Mouse (Mus musculus): ENCODE results near the gene Cep72.
"Not testable (repeated sequence)": the region's sequence is repeated elsewhere in the genome, so short reads cannot be mapped to it uniquely, and the experiment has no call there.

Cep72 gene

DNA sequence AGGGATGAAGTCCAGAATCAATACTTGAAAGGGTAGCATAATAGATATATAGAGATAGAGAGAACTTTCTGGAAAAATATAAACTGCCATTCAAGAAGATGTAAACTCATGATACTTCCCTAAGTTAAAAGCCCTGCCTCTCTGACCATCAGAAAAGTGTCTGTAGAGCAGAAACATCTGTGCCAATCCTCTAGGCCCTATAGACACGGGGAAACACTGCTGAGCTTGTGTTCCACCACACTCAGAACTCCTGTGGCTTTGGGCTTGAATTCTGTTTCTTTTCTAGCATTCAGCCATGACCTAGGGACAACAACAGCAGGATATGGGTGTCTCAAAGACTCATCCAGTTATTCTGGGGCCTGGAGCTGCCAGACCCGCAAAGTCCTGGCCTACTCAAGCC, 33.8 kb upstream of the Cep72 start:
- no peaks in the 10 kb centered on the region for H3K4me1 ChIP-seq (replicated peaks; ENCODE audit: low read depth, low read length)
- no peaks in the 10 kb centered on the region for H3K36me3 ChIP-seq (ENCODE audit: insufficient read depth, low read length)
- H3K4me3 ChIP-seq (replicated peaks; ENCODE audit: low read length) = no peak overlapping the region
- no peaks in the 10 kb centered on the region for H3K27me3 ChIP-seq (ENCODE audit: insufficient read depth, low read length)
- TF ChIP-seq POU5F1 (IDR thresholded peaks at IDR 0.05; ENCODE audit: borderline replicate concordance, low read length) = no peak
- no peak for TF ChIP-seq NANOG (IDR thresholded peaks at IDR 0.05; ENCODE audit: borderline replicate concordance, low read length)
- no peak for TF ChIP-seq CTCF (conservative IDR thresholded peaks at IDR 0.05; ENCODE audit: low read length)
- H3K9me3 ChIP-seq (ENCODE audit: low read length) = no peaks in the 10 kb centered on the region

DNA sequence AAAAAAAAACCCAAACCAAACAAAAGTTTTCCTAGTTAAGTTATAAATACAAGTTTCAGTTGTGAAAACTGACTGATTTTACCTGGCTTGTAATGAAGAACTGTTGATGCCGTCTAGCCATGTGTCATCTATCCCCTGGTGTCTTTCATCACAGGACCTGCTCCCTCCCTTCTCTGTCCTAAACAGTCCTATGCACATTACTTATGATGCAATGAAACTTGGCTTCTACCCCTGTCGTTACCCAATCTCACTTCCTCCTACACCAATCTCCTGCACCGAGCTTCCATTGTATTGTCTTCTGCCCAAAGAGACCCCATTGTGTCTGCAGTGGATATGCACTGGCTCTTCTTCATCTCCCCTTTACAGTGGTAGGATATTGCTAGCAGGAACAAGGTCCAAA, 28.2 kb upstream of the Cep72 start:
- TF ChIP-seq POU5F1 (IDR thresholded peaks at IDR 0.05; ENCODE audit: borderline replicate concordance, low read length) (no peak), CTCF (conservative IDR thresholded peaks at IDR 0.05; ENCODE audit: low read length) (no peak), NANOG (IDR thresholded peaks at IDR 0.05; ENCODE audit: borderline replicate concordance, low read length) (no peak)
- Histone ChIP-seq H3K27me3 (ENCODE audit: insufficient read depth, low read length) (no peaks in the 10 kb centered on the region), H3K4me3 (replicated peaks; ENCODE audit: low read length) (no peak overlapping the region), H3K9me3 (ENCODE audit: low read length) (no peaks in the 10 kb centered on the region), H3K36me3 (ENCODE audit: insufficient read depth, low read length) (no peaks in the 10 kb centered on the region), H3K4me1 (replicated peaks; ENCODE audit: low read depth, low read length) (no peaks in the 10 kb centered on the region)

DNA sequence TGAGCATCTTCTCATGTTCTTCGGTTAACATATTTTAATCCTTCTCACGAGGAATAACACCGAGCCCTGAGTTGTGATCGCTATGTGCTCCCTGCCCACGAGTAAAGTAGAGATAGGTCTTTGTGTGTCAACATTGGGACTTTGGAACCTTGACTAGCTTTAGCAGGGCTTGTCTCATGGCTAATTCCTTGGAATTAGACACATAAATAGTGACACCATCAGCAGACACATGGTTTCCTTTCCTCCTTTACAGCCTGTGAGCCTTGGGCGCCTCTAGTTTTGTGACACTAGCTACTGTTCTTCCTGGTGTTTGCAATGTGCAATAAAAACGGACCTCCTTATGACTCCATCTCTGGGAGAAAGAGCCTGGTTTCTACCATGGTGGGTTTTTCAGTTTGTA, 11.3 kb upstream of the Cep72 start:
- no peaks in the 10 kb centered on the region for H3K9me3 ChIP-seq (ENCODE audit: low read length)
- H3K4me1 ChIP-seq (replicated peaks; ENCODE audit: low read depth, low read length) = no peaks in the 10 kb centered on the region
- peaks cover 12% of the 10 kb centered on the region; the same call in 1 of the 2 replicates for H3K27me3 ChIP-seq (ENCODE audit: insufficient read depth, low read length)
- no peak overlapping the region for H3K4me3 ChIP-seq (replicated peaks; ENCODE audit: low read length)
- no peaks in the 10 kb centered on the region for H3K36me3 ChIP-seq (ENCODE audit: insufficient read depth, low read length)
- TF ChIP-seq CTCF (conservative IDR thresholded peaks at IDR 0.05; ENCODE audit: low read length) (no peak), POU5F1 (IDR thresholded peaks at IDR 0.05; ENCODE audit: borderline replicate concordance, low read length) (no peak), NANOG (IDR thresholded peaks at IDR 0.05; ENCODE audit: borderline replicate concordance, low read length) (no peak)

DNA sequence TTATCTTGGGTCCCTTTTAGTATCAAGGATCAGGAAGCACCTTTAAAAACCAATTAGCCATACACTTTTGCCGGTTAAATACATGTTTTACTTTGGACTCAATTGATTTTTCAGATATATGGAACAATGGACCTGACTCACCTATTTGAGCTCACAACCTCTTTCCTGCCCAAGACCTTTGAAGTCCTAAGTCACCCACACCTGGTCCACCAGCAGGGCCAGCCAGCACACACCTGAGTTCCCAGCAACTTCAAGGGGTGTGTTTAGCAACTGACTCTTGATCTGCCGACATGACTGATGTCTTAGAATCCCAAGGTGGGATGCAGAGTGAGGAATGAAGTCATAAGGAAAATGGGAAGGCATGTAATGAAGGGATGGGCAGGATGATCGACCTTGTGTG, 9.6 kb upstream of the Cep72 start:
- TF ChIP-seq CTCF (conservative IDR thresholded peaks at IDR 0.05; ENCODE audit: low read length) (no peak), POU5F1 (IDR thresholded peaks at IDR 0.05; ENCODE audit: borderline replicate concordance, low read length) (no peak), NANOG (IDR thresholded peaks at IDR 0.05; ENCODE audit: borderline replicate concordance, low read length) (no peak)
- Histone ChIP-seq H3K9me3 (ENCODE audit: low read length) (no peaks in the 10 kb centered on the region), H3K27me3 (ENCODE audit: insufficient read depth, low read length) (peaks cover 12% of the 10 kb centered on the region; the same call in 1 of the 2 replicates), H3K4me1 (replicated peaks; ENCODE audit: low read depth, low read length) (no peaks in the 10 kb centered on the region), H3K4me3 (replicated peaks; ENCODE audit: low read length) (no peak overlapping the region), H3K36me3 (ENCODE audit: insufficient read depth, low read length) (no peaks in the 10 kb centered on the region)

DNA sequence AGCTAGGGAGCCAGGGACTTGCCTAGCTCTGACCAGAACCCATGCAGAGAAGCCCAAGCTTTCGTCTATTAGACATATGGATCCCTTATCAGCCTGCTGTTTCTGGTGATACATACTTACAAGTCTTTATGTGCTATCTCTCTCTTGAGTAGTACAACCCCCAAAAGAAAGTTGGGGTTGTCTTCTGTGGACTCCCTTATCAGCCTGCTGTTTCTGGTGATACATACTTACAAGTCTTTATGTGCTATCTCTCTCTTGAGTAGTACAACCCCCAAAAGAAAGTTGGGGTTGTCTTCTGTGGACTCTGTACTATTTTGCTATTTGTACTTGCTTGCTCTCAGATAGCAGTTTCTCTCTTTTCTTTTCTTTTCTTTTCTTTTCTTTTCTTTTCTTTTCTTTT, 9.1 kb upstream of the Cep72 start:
- H3K4me3 ChIP-seq (replicated peaks; ENCODE audit: low read length); H3K4me1 ChIP-seq (replicated peaks; ENCODE audit: low read depth, low read length); H3K9me3 ChIP-seq (ENCODE audit: low read length); H3K36me3 ChIP-seq (ENCODE audit: insufficient read depth, low read length): not testable (repeated sequence)
- peaks cover 11% of the 10 kb centered on the region; the same call in 1 of the 2 replicates for H3K27me3 ChIP-seq (ENCODE audit: insufficient read depth, low read length)

DNA sequence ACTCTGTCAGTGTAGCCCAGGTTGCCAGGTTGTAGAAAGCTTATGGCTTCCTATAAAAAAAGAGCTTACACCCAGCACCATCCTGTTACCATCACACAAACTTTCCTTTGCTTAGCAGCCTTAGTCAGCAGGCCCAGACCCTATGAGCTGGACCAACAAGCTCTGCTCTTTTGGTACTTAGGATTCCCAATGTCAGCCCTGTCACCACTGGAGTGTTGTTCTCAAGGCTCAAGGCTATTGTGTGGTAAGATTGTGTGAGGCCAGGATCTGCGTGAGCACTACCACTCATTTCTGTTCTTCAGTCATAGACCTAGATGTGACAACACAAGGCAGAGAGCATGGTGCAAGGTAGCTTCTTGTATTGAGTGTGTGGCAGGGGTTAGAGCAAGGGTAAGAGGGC, 4.5 kb upstream of the Cep72 start:
- H3K9me3 ChIP-seq (ENCODE audit: low read length) = no peaks in the 10 kb centered on the region
- no peak overlapping the region for H3K4me3 ChIP-seq (replicated peaks; ENCODE audit: low read length)
- H3K27me3 ChIP-seq (ENCODE audit: insufficient read depth, low read length) = no peaks in the 10 kb centered on the region; the same call in 1 of the 2 replicates
- TF ChIP-seq CTCF (conservative IDR thresholded peaks at IDR 0.05; ENCODE audit: low read length) (no peak), POU5F1 (IDR thresholded peaks at IDR 0.05; ENCODE audit: borderline replicate concordance, low read length) (no peak)
- 0 out of 2 replicates have a peak, but pooled peaks cover 3% of the 10 kb centered on the region for H3K4me1 ChIP-seq (replicated peaks; ENCODE audit: low read depth, low read length)
- H3K36me3 ChIP-seq (ENCODE audit: insufficient read depth, low read length) = no peaks in the 10 kb centered on the region

- Histone ChIP-seq H3K36me3 (ENCODE audit: insufficient read depth, low read length) (no peaks in the 10 kb centered on the region), H3K4me1 (replicated peaks; ENCODE audit: low read depth, low read length) (peaks cover 9% of the 10 kb centered on the region), H3K9me3 (ENCODE audit: low read length) (no peaks in the 10 kb centered on the region), H3K27me3 (ENCODE audit: insufficient read depth, low read length) (no peaks in the 10 kb centered on the region; the same call in 1 of the 2 replicates), H3K4me3 (replicated peaks; ENCODE audit: low read length) (no peak overlapping the region)
- TF ChIP-seq POU5F1 (IDR thresholded peaks at IDR 0.05; ENCODE audit: borderline replicate concordance, low read length) (no peak), NANOG (IDR thresholded peaks at IDR 0.05; ENCODE audit: borderline replicate concordance, low read length) (no peak), CTCF (conservative IDR thresholded peaks at IDR 0.05; ENCODE audit: low read length) (no peak)
Observed at GRCm38 (mm10) chr13:74063340-74064050, 1.4 kb upstream of the Cep72 start.

DNA sequence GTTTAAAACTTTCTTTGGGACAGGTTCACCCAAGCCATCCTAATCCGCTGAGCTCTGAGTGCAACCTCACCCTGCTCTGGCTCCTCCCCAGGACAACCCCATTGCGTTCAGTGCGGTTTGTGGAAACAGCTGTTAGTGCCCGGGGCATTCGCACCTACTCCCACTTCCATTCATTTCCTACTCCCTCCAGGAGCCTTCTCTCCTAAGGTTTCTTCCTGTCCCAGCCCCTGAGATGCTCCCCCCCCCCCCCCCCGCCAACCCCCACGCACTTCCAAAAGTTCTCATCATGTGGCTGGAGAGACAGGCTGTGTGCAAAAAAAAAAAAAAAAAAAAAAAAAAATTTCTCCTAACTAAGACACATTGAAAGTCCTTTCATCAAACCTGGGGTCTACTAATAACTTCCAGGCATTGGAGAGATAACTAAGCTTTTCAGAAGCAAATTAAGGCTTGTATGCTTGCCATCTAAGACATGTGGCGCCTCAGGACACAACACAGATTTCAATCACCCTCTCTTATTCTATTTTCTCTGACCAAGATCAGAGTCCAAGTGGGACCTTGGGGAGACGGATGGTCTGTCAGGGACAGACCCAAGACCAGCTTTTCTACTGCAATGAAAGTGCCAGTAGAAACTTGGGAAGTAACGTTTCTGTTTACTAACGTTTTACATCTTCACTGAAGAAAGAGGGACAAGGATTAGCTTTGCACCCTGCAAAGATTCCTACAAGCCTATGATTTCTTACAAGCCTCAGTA, 454 bp upstream of the Cep72 start:
- H3K9me3 ChIP-seq (ENCODE audit: low read length) = no peaks in the 10 kb centered on the region
- peaks cover 7% of the 10 kb centered on the region for H3K36me3 ChIP-seq (ENCODE audit: insufficient read depth, low read length)
- no peaks in the 10 kb centered on the region; the same call in 1 of the 2 replicates for H3K27me3 ChIP-seq (ENCODE audit: insufficient read depth, low read length)
- peak overlapping the region; percentile 96 for H3K4me3 ChIP-seq (replicated peaks; ENCODE audit: low read length)
- TF ChIP-seq NANOG (IDR thresholded peaks at IDR 0.05; ENCODE audit: borderline replicate concordance, low read length) = no peak
- TF ChIP-seq CTCF (conservative IDR thresholded peaks at IDR 0.05; ENCODE audit: low read length) = no peak
- no peak for TF ChIP-seq POU5F1 (IDR thresholded peaks at IDR 0.05; ENCODE audit: borderline replicate concordance, low read length)
- H3K4me1 ChIP-seq (replicated peaks; ENCODE audit: low read depth, low read length) = peaks cover 9% of the 10 kb centered on the region

Measured in E14TG2a.4 (cell line).